Mouse (Mus musculus) stomach, embryonic 14.5 days (tissue): ENCODE results near the gene Hscb. TPM values are rescaled to one million over a fixed set of nuclear protein-coding genes. Genes with fewer than 3 reads are reported as not detected.

ENCODE experiments used
- ATAC-seq: fragments of 200-750 bp; cut with Nextera tagmentation; 2 replicates; pipeline ENCODE4 v1.8.0; 2017; ENCODE audit warnings: low read depth, moderate TSS enrichment; ENCODE audit not compliant: insufficient number of reproducible peaks, insufficient read depth, low FRiP score
- H3K27ac ChIP-seq: fragments of 300-500 bp; sonication (generic); 2 replicates; pipeline ENCODE4 v1.5.1; 2014; ENCODE audit warnings: mild to moderate bottlenecking, low read length, moderate library complexity, mixed read lengths
- H3K27me3 ChIP-seq: fragments of 300-500 bp; sonication (generic); 2 replicates; pipeline ENCODE4 v1.6.1; 2014; ENCODE audit warnings: low read length, control low read depth, mixed read lengths; ENCODE audit not compliant: control insufficient read depth, insufficient read depth
- H3K36me3 ChIP-seq: fragments of 300-500 bp; sonication (generic); 2 replicates; pipeline ENCODE4 v1.6.1; 2014; ENCODE audit warnings: mild to moderate bottlenecking, control low read depth, low read length, moderate library complexity, mixed read lengths; ENCODE audit not compliant: control insufficient read depth, insufficient read depth
- H3K4me1 ChIP-seq: fragments of 300-500 bp; sonication (generic); 2 replicates; pipeline ENCODE4 v1.6.1; 2014; ENCODE audit warnings: low read length, control low read depth, mixed read lengths; ENCODE audit not compliant: control insufficient read depth, insufficient read depth
- H3K4me2 ChIP-seq: fragments of 300-500 bp; sonication (generic); replicated peaks from 2 replicates; pipeline ENCODE4 v1.6.1; 2014; ENCODE audit warnings: low read depth, low read length, control low read depth
- H3K4me3 ChIP-seq: fragments of 300-500 bp; sonication (generic); 2 replicates; pipeline ENCODE4 v1.5.1; 2014; ENCODE audit warnings: low read depth, low read length, control low read depth
- H3K9ac ChIP-seq: fragments of 300-500 bp; sonication (generic); replicated peaks from 2 replicates; pipeline ENCODE4 v1.6.1; 2014; ENCODE audit warnings: low read depth, mild to moderate bottlenecking, control low read depth, low read length, moderate library complexity, mixed read lengths
- H3K9me3 ChIP-seq: fragments of 300-500 bp; sonication (generic); 2 replicates; pipeline ENCODE4 v1.6.1; 2016; ENCODE audit warnings: low read depth, low read length, control low read depth; ENCODE audit not compliant: control insufficient read depth
- WGBS: fragments of 180-500 bp; shearing (Covaris S2); extraction: QIAGEN DNeasy Blood & Tissue Kit; methylation state at CpG from one replicate; pipeline ENCODE4 v1.1.7; 2014; 5-methylcytosine and 5-hydroxymethylcytosine counted together
- polyA plus RNA-seq: library from polyadenylated mRNA; unstranded; fragments of >200 nt; fragmentation: Nextera tagmentation; extraction: Ambion mirVana; gene quantifications from 2 replicates; pipeline ENCODE4 v1.2.1, GENCODE M21; 2014

Hscb gene
- polyA plus RNA-seq, 1 experiment from 2014 or later = 26.6 TPM

DNA sequence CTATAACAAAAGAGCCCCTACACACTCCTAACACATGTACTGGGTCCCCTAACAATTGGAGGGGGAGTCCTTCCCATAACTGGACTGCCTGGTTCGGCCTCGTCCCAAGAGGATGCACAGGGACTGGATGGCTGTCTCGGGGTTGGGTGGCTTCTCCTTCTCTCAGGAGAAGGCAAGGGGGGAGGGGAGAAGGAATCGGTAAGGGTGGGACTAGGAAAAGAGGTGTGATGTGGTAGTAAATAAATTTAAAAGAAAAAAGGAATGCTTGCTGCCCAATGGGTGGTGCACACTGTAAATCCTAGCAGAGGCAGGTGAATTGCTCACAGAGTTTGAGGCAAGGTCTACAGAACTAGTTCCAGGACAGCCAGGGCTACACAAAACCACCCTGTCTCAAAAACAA, 33.4 kb downstream of the Hscb start:
- H3K27me3 ChIP-seq = no peaks in the 10 kb centered on the region
- H3K4me2 ChIP-seq = no peak overlapping the region
- peaks cover 15% of the 10 kb centered on the region for H3K4me1 ChIP-seq
- H3K9me3 ChIP-seq = no peaks in the 10 kb centered on the region
- H3K4me3 ChIP-seq = no peak overlapping the region
- peaks cover 19% of the 10 kb centered on the region for H3K36me3 ChIP-seq
- no peak for ATAC-seq
- H3K9ac ChIP-seq = no peak overlapping the region
- H3K27ac ChIP-seq = no peak overlapping the region
- WGBS = 76% methylated on average over 4 of the region's 4 CpGs

- H3K9me3 ChIP-seq = no peaks in the 10 kb centered on the region
- 85% methylated on average over 7 of the region's 7 CpGs for WGBS
- no peaks in the 10 kb centered on the region for H3K27me3 ChIP-seq
- no peak overlapping the region for H3K4me3 ChIP-seq
- H3K4me1 ChIP-seq = peaks cover 15% of the 10 kb centered on the region
- H3K36me3 ChIP-seq = peaks cover 24% of the 10 kb centered on the region
- no peak overlapping the region for H3K9ac ChIP-seq
- no peak overlapping the region for H3K4me2 ChIP-seq
- H3K27ac ChIP-seq = no peak overlapping the region
- ATAC-seq = no peak
Observed at GRCm38 (mm10) chr5:110804012-110804743, 35.4 kb downstream of the Hscb start.

- H3K4me1 ChIP-seq = peaks cover 6% of the 10 kb centered on the region
- no peak overlapping the region for H3K4me3 ChIP-seq
- no peak for ATAC-seq
- no peaks in the 10 kb centered on the region for H3K27me3 ChIP-seq
- no peak overlapping the region for H3K27ac ChIP-seq
- H3K9ac ChIP-seq = no peak overlapping the region
- peaks cover 37% of the 10 kb centered on the region for H3K36me3 ChIP-seq
- no peak overlapping the region for H3K4me2 ChIP-seq
- no peaks in the 10 kb centered on the region for H3K9me3 ChIP-seq
Observed at GRCm38 (mm10) chr5:110802809-110803208, 36.8 kb downstream of the Hscb start.

DNA sequence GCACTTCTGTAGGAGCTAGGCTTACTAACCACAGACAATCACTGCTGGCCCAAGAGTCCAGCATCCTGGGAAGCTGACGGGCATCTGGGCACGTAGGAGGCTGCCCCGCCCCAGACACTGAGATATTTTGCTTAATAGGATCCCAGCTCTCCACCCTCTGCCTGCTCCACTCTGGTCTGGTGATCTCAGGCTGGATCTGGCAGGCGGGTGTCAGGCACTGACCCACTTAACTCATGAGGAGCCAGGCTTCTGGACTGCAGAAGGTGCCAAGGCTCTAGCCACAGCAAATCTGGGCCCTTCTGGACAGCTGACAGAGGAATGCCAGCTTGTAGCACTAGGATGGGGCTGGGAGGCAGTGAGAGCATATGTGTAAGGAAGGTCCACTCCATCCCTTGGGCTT, 37.4 kb downstream of the Hscb start:
- Histone ChIP-seq H3K27me3 (no peaks in the 10 kb centered on the region), H3K27ac (no peak overlapping the region), H3K9me3 (no peaks in the 10 kb centered on the region), H3K36me3 (peaks cover 37% of the 10 kb centered on the region), H3K4me3 (no peak overlapping the region), H3K4me1 (0 out of 2 replicates have a peak, but pooled peaks cover 2% of the 10 kb centered on the region), H3K9ac (no peak overlapping the region), H3K4me2 (no peak overlapping the region)
- 77% methylated on average over 4 of the region's 4 CpGs for WGBS
- no peak for ATAC-seq

DNA sequence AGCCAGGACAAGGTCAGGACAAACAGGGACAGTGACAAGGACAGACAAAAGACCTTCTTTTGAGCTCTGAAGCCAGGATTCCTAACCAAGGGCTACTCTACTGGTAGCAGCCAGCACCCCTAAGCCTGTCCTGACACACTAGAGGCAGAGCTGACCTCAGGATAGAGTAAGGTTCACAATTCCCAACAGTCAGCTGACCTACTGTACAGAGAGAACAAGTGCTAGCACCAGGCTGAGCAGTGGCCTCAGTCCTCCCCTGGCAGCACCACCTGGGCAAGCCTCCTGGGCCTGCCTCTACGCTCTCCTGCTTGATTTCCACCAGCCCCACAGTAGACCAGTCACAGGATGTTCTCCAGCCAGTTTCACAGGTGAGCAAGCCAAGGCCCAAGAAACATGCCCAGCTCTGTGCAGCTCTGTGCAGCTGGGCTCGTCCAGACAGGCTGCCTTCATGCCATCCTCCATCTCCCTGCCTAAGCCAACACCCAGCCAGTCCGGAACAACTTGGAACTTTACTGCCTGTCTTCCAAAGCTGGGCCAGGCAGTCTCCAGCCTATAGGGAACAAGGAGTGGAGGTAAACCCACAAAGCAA, 38.4 kb downstream of the Hscb start:
- 72% methylated on average over 3 of the region's 3 CpGs for WGBS
- Histone ChIP-seq H3K4me3 (no peak overlapping the region), H3K4me2 (no peak overlapping the region), H3K27ac (no peak overlapping the region), H3K9me3 (no peaks in the 10 kb centered on the region), H3K36me3 (peaks cover 41% of the 10 kb centered on the region), H3K4me1 (0 out of 2 replicates have a peak, but pooled peaks cover 2% of the 10 kb centered on the region), H3K9ac (no peak overlapping the region), H3K27me3 (no peaks in the 10 kb centered on the region)
- no peak for ATAC-seq

DNA sequence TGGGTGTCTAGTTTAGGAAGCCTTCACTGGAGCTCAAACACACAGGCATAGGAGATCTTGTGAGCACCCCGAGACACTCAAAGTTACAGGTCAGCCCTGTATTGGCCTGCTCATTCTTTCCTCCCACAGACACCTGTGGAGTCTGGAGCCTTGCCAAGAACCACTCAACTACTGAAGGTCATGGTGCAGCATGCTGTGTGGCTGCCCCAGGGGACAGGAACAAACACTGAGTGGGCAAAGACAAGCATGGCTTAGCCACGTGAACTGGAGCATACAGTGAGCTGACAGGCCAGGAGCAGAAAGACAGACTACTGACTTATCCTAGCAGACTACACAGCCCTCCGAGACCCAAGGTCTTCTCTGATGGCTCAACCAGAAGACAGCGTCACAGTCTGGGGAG, 41.9 kb downstream of the Hscb start:
- H3K27ac ChIP-seq = no peak overlapping the region
- no peak overlapping the region for H3K4me3 ChIP-seq
- 0 out of 2 replicates have a peak, but pooled peaks cover 2% of the 10 kb centered on the region for H3K4me1 ChIP-seq
- H3K36me3 ChIP-seq = peaks cover 75% of the 10 kb centered on the region
- no peaks in the 10 kb centered on the region for H3K27me3 ChIP-seq
- H3K9ac ChIP-seq = no peak overlapping the region
- no peak overlapping the region for H3K4me2 ChIP-seq
- WGBS = 74% methylated on average over 4 of the region's 4 CpGs
- no peaks in the 10 kb centered on the region for H3K9me3 ChIP-seq
- peak; percentile 29; the same call in 1 of the 2 replicates for ATAC-seq

- Histone ChIP-seq H3K4me1 (no peaks in the 10 kb centered on the region), H3K27ac (no peak overlapping the region), H3K9me3 (no peaks in the 10 kb centered on the region), H3K9ac (no peak overlapping the region), H3K27me3 (no peaks in the 10 kb centered on the region), H3K4me3 (no peak overlapping the region), H3K36me3 (peaks cover 91% of the 10 kb centered on the region), H3K4me2 (no peak overlapping the region)
- ATAC-seq = no peak
- WGBS = 94% methylated on average over 7 of the region's 7 CpGs
Observed at GRCm38 (mm10) chr5:110794363-110794762, 45.2 kb downstream of the Hscb start.

GRCm38 (mm10) chr5:110788684-110789083, 50.9 kb downstream of the Hscb start:
- no peaks in the 10 kb centered on the region for H3K9me3 ChIP-seq
- H3K4me3 ChIP-seq = no peak overlapping the region
- H3K27me3 ChIP-seq = no peaks in the 10 kb centered on the region
- H3K36me3 ChIP-seq = peaks cover 85% of the 10 kb centered on the region
- H3K27ac ChIP-seq = no peak overlapping the region
- WGBS = 59% methylated on average over 5 of the region's 5 CpGs
- H3K9ac ChIP-seq = no peak overlapping the region
- no peaks in the 10 kb centered on the region for H3K4me1 ChIP-seq
- 0 out of 2 replicates have a peak, but pooled peaks have one; percentile 46 for ATAC-seq
- no peak overlapping the region for H3K4me2 ChIP-seq
